Mouse (Mus musculus) liver, embryonic 18 days (tissue): ENCODE data around the gene Nhsl2. TPM values are rescaled to one million over a fixed set of nuclear protein-coding genes. Genes with fewer than 3 reads are reported as not detected.

Experiments
- polyA plus RNA-seq: library from polyadenylated mRNA; depleted of rRNA; stranded (reverse); fragments of >200 nt; gene quantifications from 2 replicates; pipeline ENCODE4 v1.2.3, GENCODE M21; 2012; rRNA removed

The Nhsl2 gene
- polyA plus RNA-seq: 0.72 and 1.0 TPM in 2 replicates

DNA sequence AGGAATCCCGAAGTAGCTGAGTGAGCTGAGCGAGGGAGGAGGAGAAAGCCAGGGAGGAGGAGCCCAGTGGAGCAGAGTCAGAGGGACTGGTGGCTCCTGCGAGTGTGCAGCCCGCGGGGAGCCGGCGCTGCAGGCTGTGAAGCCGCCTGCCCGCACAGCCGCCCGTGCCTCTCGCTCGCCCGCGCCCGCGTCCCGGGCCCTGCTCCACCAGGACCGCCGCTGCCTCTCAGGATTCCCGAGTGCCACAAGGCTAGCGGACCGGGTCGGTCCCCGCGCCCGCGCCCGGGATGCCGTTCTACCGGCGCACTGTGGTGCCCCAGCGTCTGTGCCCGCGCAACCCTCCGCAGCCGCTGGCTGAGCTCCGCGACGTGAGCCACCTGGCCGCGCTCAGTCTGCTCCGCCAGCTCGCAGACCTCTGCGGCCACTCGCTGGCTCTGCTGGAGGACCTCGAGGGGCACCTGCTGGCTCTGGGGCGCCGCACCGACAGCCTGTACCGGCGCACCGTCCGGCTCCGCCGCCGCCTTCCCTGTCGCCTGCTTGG, at the start of gene Nhsl2:
Nhsl2 (plus strand) TSS at position 105 of the 541 bp plus-strand sequence.

GRCm38 (mm10) chrX:102070591-102071471, 221.6 kb downstream of the Nhsl2 start, which contains the start of gene Rtl5:
TSS of gene Rtl5 (minus strand) at chrX:102071304.

GRCm38 (mm10) chrX:102119042-102119864, 270.1 kb downstream of the Nhsl2 start, which contains the start of gene Pin4:
TSS of gene Pin4 (plus strand) at chrX:102119447.

Other genes starting within 250 kb of the Nhsl2 start
- gene Ogt, start 209.3 kb upstream of the Nhsl2 start, polyA plus RNA-seq: 59.0 and 67.5 TPM in 2 replicates
- 0.48 and 0.55 TPM in 2 replicates for gene Cxcr3, start 115.1 kb upstream of the Nhsl2 start, polyA plus RNA-seq
- 0.02 TPM in 2 replicates for gene Gm4779, start 55.0 kb upstream of the Nhsl2 start, polyA plus RNA-seq
- 0.02 TPM in 1 of 2 replicates, not detected in the other for gene 8030474K03Rik, start 54.7 kb upstream of the Nhsl2 start, polyA plus RNA-seq
- gene Rtl5, start 221.9 kb downstream of the Nhsl2 start, polyA plus RNA-seq: 0.96 and 1.1 TPM in 2 replicates